ENCODE assay signal across 11 mouse cellular contexts in the genomic region with DNA sequence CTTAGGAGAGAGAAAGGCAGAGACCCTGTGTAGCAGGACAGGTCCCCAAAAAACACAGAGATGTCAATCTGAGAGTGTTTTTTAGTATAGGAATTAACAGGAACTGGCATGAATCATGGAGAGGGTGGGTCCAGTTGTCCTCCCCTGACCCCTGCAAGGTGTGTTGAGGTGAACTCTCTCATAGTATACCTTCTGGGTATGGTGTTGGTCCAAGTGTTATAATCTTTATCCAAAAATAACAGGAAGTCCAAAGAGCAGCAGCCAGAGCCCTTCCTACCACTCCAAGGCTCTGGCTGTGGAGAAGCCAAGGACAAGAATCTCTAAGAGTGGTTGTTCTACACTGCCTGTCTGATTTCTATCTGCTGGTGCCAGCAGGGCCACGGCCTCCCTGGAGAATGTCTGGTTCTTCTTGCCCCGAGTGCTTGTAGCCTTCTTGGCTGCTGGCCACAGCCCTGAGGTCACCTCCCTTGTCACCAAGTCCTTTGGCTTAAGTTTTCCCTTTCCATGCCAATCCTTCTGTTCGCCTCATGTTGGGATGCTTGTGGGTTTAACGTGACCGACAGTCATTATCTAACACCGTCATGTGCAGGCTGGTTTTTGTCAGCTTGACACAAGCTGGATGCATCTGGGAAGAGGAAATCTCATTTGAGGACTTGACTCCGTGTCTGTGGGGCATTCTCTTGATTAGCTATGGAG. TPM values are rescaled to one million over a fixed set of nuclear protein-coding genes. Genes with fewer than 3 reads are reported as not detected.
DNase-seq lines count a peak whose midpoint lies in the region; ATAC-seq and TF ChIP-seq lines count a peak whose summit lies in the region.
"Had no signal": no experiment of that assay in that cellular context is flagged by ENCODE, and none has a peak within 500 bp of the region (broad histone marks: within the 10 kb centered on the region; RNA-seq: fewer than 3 reads in every experiment).

No protein-coding gene starts in this region.

- no peak for ATAC-seq in liver, embryonic 11.5 days (replicated peaks; ENCODE audit: low FRiP score)
- ATAC-seq in heart, embryonic 15.5 days (replicated peaks; ENCODE audit: insufficient number of reproducible peaks, insufficient read depth, low FRiP score, low read depth), result peak; percentile 84
- no peak for ATAC-seq in erythroblast, adult 5-6 weeks (replicated peaks; ENCODE audit: low FRiP score, poor library complexity, severe bottlenecking)
- ATAC-seq in liver, embryonic 12.5 days, result no peak
- ATAC-seq in forebrain, embryonic 15.5 days (replicated peaks), result no peak

- H3K27me3 ChIP-seq in liver, adult 2 months (ENCODE audit: control insufficient read depth, insufficient read depth, low read length), result no peaks in the 10 kb centered on the region
- H3K27me3 ChIP-seq in liver, embryonic 11.5 days (replicated peaks; ENCODE audit: control insufficient read depth, insufficient read depth, low read length), result no peaks in the 10 kb centered on the region
- no peaks in the 10 kb centered on the region for H3K27me3 ChIP-seq in heart, embryonic 15.5 days
- H3K27me3 ChIP-seq in liver, embryonic 12.5 days (replicated peaks), result no peaks in the 10 kb centered on the region
- no peaks in the 10 kb centered on the region for H3K27me3 ChIP-seq in forebrain, embryonic 15.5 days
- H3K27me3 ChIP-seq: stomach, embryonic 15.5 days had no signal

- no peaks in the 10 kb centered on the region; the same call in 1 of the 2 replicates for H3K4me1 ChIP-seq in liver, adult 2 months (ENCODE audit: control insufficient read depth, insufficient read depth, low read length)
- H3K4me1 ChIP-seq in liver, embryonic 11.5 days (replicated peaks; ENCODE audit: control insufficient read depth, insufficient read depth, low read length), result peaks cover 4% of the 10 kb centered on the region; the same call in 1 of the 2 replicates
- H3K4me1 ChIP-seq in heart, embryonic 15.5 days (replicated peaks), result peaks cover 34% of the 10 kb centered on the region
- no peaks in the 10 kb centered on the region for H3K4me1 ChIP-seq in liver, embryonic 12.5 days
- peaks cover 14% of the 10 kb centered on the region; the same call in 1 of the 2 replicates for H3K4me1 ChIP-seq in forebrain, embryonic 15.5 days

- H3K79me2 ChIP-seq in liver, adult 2 months (ENCODE audit: control insufficient read depth, insufficient read depth, low read length), result no peaks in the 10 kb centered on the region

- peak; percentile 73 for DNase-seq in liver, adult 2 months (ENCODE audit: extremely low read depth, low read depth, low spot score)
- DNase-seq in liver, embryonic 11.5 days (ENCODE audit: low spot score), result no peak
- DNase-seq in cerebellum, postnatal 10 days, result peak; percentile 80 to 86
- DNase-seq in lung, postnatal 36 days, result peak; percentile 71

- H3K36me3 ChIP-seq in liver, adult 2 months (ENCODE audit: control insufficient read depth, insufficient read depth, low read length), result no peaks in the 10 kb centered on the region
- no peaks in the 10 kb centered on the region for H3K36me3 ChIP-seq in liver, embryonic 11.5 days (ENCODE audit: control insufficient read depth, insufficient read depth, low read length)
- no peaks in the 10 kb centered on the region for H3K36me3 ChIP-seq in heart, embryonic 15.5 days
- H3K36me3 ChIP-seq in liver, embryonic 12.5 days, result no peaks in the 10 kb centered on the region
- H3K36me3 ChIP-seq in forebrain, embryonic 15.5 days, result no peaks in the 10 kb centered on the region
- H3K36me3 ChIP-seq: stomach, embryonic 15.5 days had no signal

- H3K4me2 ChIP-seq in liver, embryonic 11.5 days, result no peak overlapping the region
- no peak overlapping the region for H3K4me2 ChIP-seq in heart, embryonic 15.5 days
- no peak overlapping the region for H3K4me2 ChIP-seq in liver, embryonic 12.5 days
- no peak overlapping the region for H3K4me2 ChIP-seq in forebrain, embryonic 15.5 days (replicated peaks)
- H3K4me2 ChIP-seq: stomach, embryonic 15.5 days had no signal

- H3K27ac ChIP-seq in liver, adult 2 months (replicated peaks; ENCODE audit: insufficient read depth, low read depth, low read length), result no peak overlapping the region
- no peak overlapping the region for H3K27ac ChIP-seq in liver, embryonic 11.5 days (ENCODE audit: low read depth, low read length)
- peak overlapping the region; percentile 72 for H3K27ac ChIP-seq in heart, embryonic 15.5 days
- no peak overlapping the region for H3K27ac ChIP-seq in liver, embryonic 12.5 days
- H3K27ac ChIP-seq in forebrain, embryonic 15.5 days (replicated peaks), result no peak overlapping the region
- H3K27ac ChIP-seq: liver, embryonic 14.5 days; stomach, embryonic 15.5 days had no signal

- WGBS in liver, adult 2 months, result 23% methylated on average over 7 of the region's 7 CpGs
- WGBS in liver, embryonic 11.5 days, result 54% methylated on average over 7 of the region's 7 CpGs
- WGBS in heart, embryonic 15.5 days, result 21% methylated on average over 7 of the region's 7 CpGs
- 43% methylated on average over 7 of the region's 7 CpGs for WGBS in liver, embryonic 12.5 days (ENCODE audit: insufficient replicate concordance)
- 60% methylated on average over 7 of the region's 7 CpGs for WGBS in forebrain, embryonic 15.5 days

- no peak for TF ChIP-seq CTCF in liver, adult 2 months (IDR thresholded peaks at IDR 0.05; ENCODE audit: low read depth, low read length)

- H3K9me3 ChIP-seq in liver, embryonic 11.5 days (ENCODE audit: control insufficient read depth, low read length), result no peaks in the 10 kb centered on the region
- H3K9me3 ChIP-seq in heart, embryonic 15.5 days (replicated peaks), result no peaks in the 10 kb centered on the region
- H3K9me3 ChIP-seq in liver, embryonic 12.5 days (replicated peaks), result no peaks in the 10 kb centered on the region
- H3K9me3 ChIP-seq in forebrain, embryonic 15.5 days, result no peaks in the 10 kb centered on the region
- H3K9me3 ChIP-seq: stomach, embryonic 15.5 days had no signal

- H3K9ac ChIP-seq in liver, adult 2 months (ENCODE audit: low read depth, low read length), result no peak overlapping the region
- H3K9ac ChIP-seq in liver, embryonic 11.5 days (ENCODE audit: low read depth, low read length), result no peak overlapping the region
- no peak overlapping the region for H3K9ac ChIP-seq in heart, embryonic 15.5 days
- no peak overlapping the region for H3K9ac ChIP-seq in liver, embryonic 12.5 days
- no peak overlapping the region for H3K9ac ChIP-seq in forebrain, embryonic 15.5 days (replicated peaks)
- H3K9ac ChIP-seq: liver, embryonic 14.5 days; stomach, embryonic 15.5 days had no signal

- H3K4me3 ChIP-seq in liver, adult 2 months (ENCODE audit: insufficient read depth, low read depth, low read length), result no peak overlapping the region
- H3K4me3 ChIP-seq in liver, embryonic 11.5 days (ENCODE audit: low read depth, low read length), result no peak overlapping the region
- no peak overlapping the region for H3K4me3 ChIP-seq in heart, embryonic 15.5 days
- no peak overlapping the region for H3K4me3 ChIP-seq in liver, embryonic 12.5 days
- H3K4me3 ChIP-seq in forebrain, embryonic 15.5 days, result no peak overlapping the region
- H3K4me3 ChIP-seq: erythroblast, embryonic 14.5 days; stomach, embryonic 15.5 days had no signal

- no peak for TF ChIP-seq POLR2A in liver, adult 2 months (IDR thresholded peaks at IDR 0.05; ENCODE audit: extremely low read depth, insufficient read depth, low read length)

RNA-seq across cellular contexts. Expression of gene Nfil3, which starts 27.8 kb away (rescaled TPM):
- 6.2 and 10.2 TPM in 2 replicates for total RNA-seq in liver, adult 2 months (2014; rRNA removed)
- 7.9 and 16.2 TPM in 2 replicates for polyA plus RNA-seq in liver, adult 2 months (2012; rRNA removed)
- polyA plus RNA-seq in liver, embryonic 11.5 days (2014; fragmentation: Nextera tagmentation; extraction: Ambion mirVana), result 8.5 and 9.8 TPM in 2 replicates
- 37.1 and 40.5 TPM in 2 replicates for polyA plus RNA-seq in heart, embryonic 15.5 days (2015; fragmentation: Nextera tagmentation; extraction: Ambion mirVana)
- 9.0 and 9.6 TPM in 2 replicates for total RNA-seq in erythroblast, adult 5-6 weeks (2015; ENCODE audit: low replicate concordance)
- 2.9 and 5.0 TPM in 2 replicates for total RNA-seq in erythroblast, adult 5-6 weeks (2017; ENCODE audit: low replicate concordance)
- polyA plus RNA-seq in liver, embryonic 12.5 days (2016; fragmentation: Nextera tagmentation; extraction: Ambion mirVana), result 5.0 and 5.4 TPM in 2 replicates
- 55.6 and 56.4 TPM in 2 replicates for polyA plus RNA-seq in forebrain, embryonic 15.5 days (2015; fragmentation: Nextera tagmentation; extraction: Ambion mirVana)
